Mouse (Mus musculus) B cell, adult (primary cell): ENCODE data around the gene Gm13694. TPM values are rescaled to one million over a fixed set of nuclear protein-coding genes. Genes with fewer than 3 reads are reported as not detected.

Source experiments
- total RNA-seq: library from RNA; stranded (reverse); gene quantifications from 4 replicates; pipeline ENCODE4 v1.2.4, GENCODE M21; 2023; ENCODE audit not compliant: inconsistent age

Gm13694 gene
- total RNA-seq = 2.6 to 3.1 TPM (median 3.0 TPM) in 4 replicates

DNA sequence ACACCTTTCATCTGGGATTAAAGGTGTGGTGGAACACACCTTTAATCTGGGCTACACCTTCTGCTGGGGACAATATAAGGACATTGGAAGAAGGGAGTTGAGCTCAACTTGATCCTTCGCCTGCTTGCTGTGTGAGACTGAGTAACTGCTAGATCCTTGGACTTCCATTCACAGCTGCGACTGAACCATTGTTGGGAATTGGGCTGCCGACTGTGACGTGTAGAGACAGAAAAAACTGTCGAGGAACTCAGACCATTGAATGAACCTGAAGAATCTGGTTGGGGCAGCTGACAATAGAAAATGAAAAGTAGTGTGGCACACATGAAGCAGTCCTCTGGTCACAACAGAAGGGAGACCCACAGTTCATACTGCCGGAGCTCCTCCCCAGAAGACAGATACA is at the start of gene Gm13694:
Gm13694 (plus strand) TSS at position 301 of the 400 bp plus-strand sequence.

GRCm38 (mm10) chr2:83940931-83941361 is 37.8 kb upstream of the Gm13694 start, which contains the start of gene Zswim2:
Zswim2 (minus strand) TSS chr2:83941228.

GRCm38 (mm10) chr2:83955393-83955792 is 23.3 kb upstream of the Gm13694 start, which contains the start of gene Gm13698:
Gm13698 (plus strand) TSS chr2:83955693.

DNA sequence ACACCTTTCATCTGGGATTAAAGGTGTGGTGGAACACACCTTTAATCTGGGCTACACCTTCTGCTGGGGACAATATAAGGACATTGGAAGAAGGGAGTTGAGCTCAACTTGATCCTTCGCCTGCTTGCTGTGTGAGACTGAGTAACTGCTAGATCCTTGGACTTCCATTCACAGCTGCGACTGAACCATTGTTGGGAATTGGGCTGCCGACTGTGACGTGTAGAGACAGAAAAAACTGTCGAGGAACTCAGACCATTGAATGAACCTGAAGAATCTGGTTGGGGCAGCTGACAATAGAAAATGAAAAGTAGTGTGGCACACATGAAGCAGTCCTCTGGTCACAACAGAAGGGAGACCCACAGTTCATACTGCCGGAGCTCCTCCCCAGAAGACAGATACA is 17.5 kb upstream of the Gm13694 start, which contains the start of gene Gm13693:
Gm13693 (plus strand) TSS at position 301 of the 400 bp plus-strand sequence.

GRCm38 (mm10) chr2:83967013-83967412 is 11.7 kb upstream of the Gm13694 start, which contains the start of gene Gm13695:
Gm13695 (plus strand) TSS chr2:83967313.

GRCm38 (mm10) chr2:83972823-83973222 is 5.9 kb upstream of the Gm13694 start, which contains the start of gene Gm13696:
Gm13696 (plus strand) TSS chr2:83973123.

DNA sequence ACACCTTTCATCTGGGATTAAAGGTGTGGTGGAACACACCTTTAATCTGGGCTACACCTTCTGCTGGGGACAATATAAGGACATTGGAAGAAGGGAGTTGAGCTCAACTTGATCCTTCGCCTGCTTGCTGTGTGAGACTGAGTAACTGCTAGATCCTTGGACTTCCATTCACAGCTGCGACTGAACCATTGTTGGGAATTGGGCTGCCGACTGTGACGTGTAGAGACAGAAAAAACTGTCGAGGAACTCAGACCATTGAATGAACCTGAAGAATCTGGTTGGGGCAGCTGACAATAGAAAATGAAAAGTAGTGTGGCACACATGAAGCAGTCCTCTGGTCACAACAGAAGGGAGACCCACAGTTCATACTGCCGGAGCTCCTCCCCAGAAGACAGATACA is 5.7 kb downstream of the Gm13694 start, which contains the start of gene Gm13697:
Gm13697 (plus strand) TSS at position 301 of the 400 bp plus-strand sequence.

GRCm38 (mm10) chr2:83990253-83990652 is 11.5 kb downstream of the Gm13694 start, which contains the start of gene Gm13691:
Gm13691 (plus strand) TSS chr2:83990553.

Other genes starting within 250 kb of the Gm13694 start
- gene Fam171b, start 166.3 kb upstream of the Gm13694 start, total RNA-seq = not detected in 4 replicates
- gene Zswim2, start 37.7 kb upstream of the Gm13694 start, total RNA-seq = not detected in 4 replicates
- gene Gm13698, start 23.2 kb upstream of the Gm13694 start, total RNA-seq = 2.6 to 3.1 TPM (median 3.0 TPM) in 4 replicates
- gene Gm13693, start 17.4 kb upstream of the Gm13694 start, total RNA-seq = 2.6 to 3.1 TPM (median 3.0 TPM) in 4 replicates
- 2.6 TPM in 1 of 4 replicates, not detected in the others for gene Gm13695, start 11.6 kb upstream of the Gm13694 start, total RNA-seq
- 2.6 to 3.1 TPM (median 3.0 TPM) in 4 replicates for gene Gm13696, start 5.8 kb upstream of the Gm13694 start, total RNA-seq
- gene Gm13697, start 5.8 kb downstream of the Gm13694 start, total RNA-seq = 2.6 to 3.1 TPM (median 3.0 TPM) in 4 replicates
- gene Gm13691, start 11.6 kb downstream of the Gm13694 start, total RNA-seq = 2.6 to 3.1 TPM (median 3.0 TPM) in 4 replicates